Mouse (Mus musculus) cerebellum, adult 8-10 months (tissue): ENCODE data around the gene Gm45337.
"Not testable (repeated sequence)": the region's sequence is repeated elsewhere in the genome, so short reads cannot be mapped to it uniquely, and the experiment has no call there.

Experiments used
- DNase-seq: peaks from one replicate; pipeline ENCODE4 v3.0.0; 2022

Gene Gm45337

GRCm38 (mm10) chr7:142144507-142144906 is at the start of gene Gm45337:
Gene Gm45337, minus strand, starts transcription at chr7:142144607.
- DNase-seq = no peak

- DNase-seq = no peak
These were observed 45.9 kb upstream of the Gm45337 start, which contains the start of gene Gm10153 for GRCm38 (mm10) chr7:142190289-142190688. Gene Gm10153, minus strand, starts transcription at chr7:142190389.

- no peak for DNase-seq
These were observed 43.7 kb upstream of the Gm45337 start for GRCm38 (mm10) chr7:142188156-142188555.

GRCm38 (mm10) chr7:142181021-142181420 is 36.6 kb upstream of the Gm45337 start:
- DNase-seq = no peak

GRCm38 (mm10) chr7:142178685-142179084 is 34.3 kb upstream of the Gm45337 start:
- no peak for DNase-seq

- not testable (repeated sequence) for DNase-seq
These were observed 31.5 kb upstream of the Gm45337 start, which contains the start of gene Krtap5-2 for GRCm38 (mm10) chr7:142175905-142176304. Gene Krtap5-2, minus strand, starts transcription at chr7:142176005.

GRCm38 (mm10) chr7:142169836-142170235 is 25.4 kb upstream of the Gm45337 start:
- no peak for DNase-seq

GRCm38 (mm10) chr7:142165639-142166038 is 21.2 kb upstream of the Gm45337 start, which contains the start of gene Gm4553:
Gene Gm4553, minus strand, starts transcription at chr7:142165739.
- DNase-seq = not testable (repeated sequence)

- no peak for DNase-seq
These were observed 15.0 kb upstream of the Gm45337 start for GRCm38 (mm10) chr7:142159366-142159765.

- DNase-seq = not testable (repeated sequence)
These were observed 12.6 kb upstream of the Gm45337 start, which contains the start of gene Gm29735 for GRCm38 (mm10) chr7:142157013-142157412. Gene Gm29735, minus strand, starts transcription at chr7:142157113.

GRCm38 (mm10) chr7:142155308-142155707 is 10.9 kb upstream of the Gm45337 start:
- no peak for DNase-seq

GRCm38 (mm10) chr7:142152191-142152590 is 7.8 kb upstream of the Gm45337 start:
- DNase-seq = no peak

GRCm38 (mm10) chr7:142148633-142149032 is 4.2 kb upstream of the Gm45337 start:
- no peak for DNase-seq

GRCm38 (mm10) chr7:142146033-142146432 is 1.6 kb upstream of the Gm45337 start:
- DNase-seq = peak; percentile 16

- no peak for DNase-seq
These were observed 1.1 kb upstream of the Gm45337 start for GRCm38 (mm10) chr7:142145413-142145940.

- DNase-seq = not testable (repeated sequence)
These were observed 849 bp downstream of the Gm45337 start for GRCm38 (mm10) chr7:142143506-142144010.

- no peak for DNase-seq
These were observed 3.7 kb downstream of the Gm45337 start for GRCm38 (mm10) chr7:142140696-142141095.

- DNase-seq = not testable (repeated sequence)
These were observed 8.5 kb downstream of the Gm45337 start, which contains the start of gene Gm39115 for GRCm38 (mm10) chr7:142135934-142136333. Gene Gm39115, minus strand, starts transcription at chr7:142136034.

- no peak for DNase-seq
These were observed 10.0 kb downstream of the Gm45337 start for GRCm38 (mm10) chr7:142134206-142134995.

- DNase-seq = no peak
These were observed 15.6 kb downstream of the Gm45337 start for GRCm38 (mm10) chr7:142128843-142129242.

GRCm38 (mm10) chr7:142120629-142121028 is 23.8 kb downstream of the Gm45337 start, which contains the start of gene Gm45618:
Gene Gm45618, minus strand, starts transcription at chr7:142120729.
- not testable (repeated sequence) for DNase-seq

GRCm38 (mm10) chr7:142119632-142120031 is 24.8 kb downstream of the Gm45337 start:
- DNase-seq = peak; percentile 20

- no peak for DNase-seq
These were observed 39.7 kb downstream of the Gm45337 start for GRCm38 (mm10) chr7:142104747-142105146.

GRCm38 (mm10) chr7:142097776-142098175 is 46.6 kb downstream of the Gm45337 start:
- DNase-seq = peak; percentile 88
